Mouse (Mus musculus): Measurements from ENCODE around the gene Ranbp6.

Gene Ranbp6

DNA sequence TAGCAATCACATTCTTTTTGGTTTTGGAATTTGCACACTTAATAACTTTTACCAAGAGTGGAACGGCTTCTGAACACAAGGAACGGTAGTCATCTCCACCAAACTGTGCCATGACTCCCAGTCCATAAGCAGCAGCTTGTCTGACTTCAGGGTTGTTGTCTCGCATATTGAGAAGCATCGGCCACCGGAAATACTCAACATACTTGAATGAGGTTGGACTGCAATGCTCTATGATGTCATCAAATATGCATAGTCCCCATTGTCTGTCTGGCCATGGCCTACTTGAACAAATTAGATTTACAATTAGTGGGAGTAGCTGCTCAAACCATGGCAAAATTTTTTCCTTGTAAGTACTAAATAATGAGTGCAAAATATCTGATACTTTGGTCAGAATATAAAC, 2.8 kb downstream of the Ranbp6 start:
- DNase-seq (ENCODE audit: extremely low spot score, low spot score), result no peak

GRCm38 (mm10) chr19:29805917-29806785, 6.6 kb downstream of the Ranbp6 start, which contains the start of gene 9930021J03Rik:
9930021J03Rik (minus strand) TSS chr19:29805989.
- peak; percentile 100 for DNase-seq (ENCODE audit: extremely low spot score, low spot score)

GRCm38 (mm10) chr19:29805101-29805916, 7.5 kb downstream of the Ranbp6 start:
- DNase-seq (ENCODE audit: extremely low spot score, low spot score), result peak; percentile 69

DNA sequence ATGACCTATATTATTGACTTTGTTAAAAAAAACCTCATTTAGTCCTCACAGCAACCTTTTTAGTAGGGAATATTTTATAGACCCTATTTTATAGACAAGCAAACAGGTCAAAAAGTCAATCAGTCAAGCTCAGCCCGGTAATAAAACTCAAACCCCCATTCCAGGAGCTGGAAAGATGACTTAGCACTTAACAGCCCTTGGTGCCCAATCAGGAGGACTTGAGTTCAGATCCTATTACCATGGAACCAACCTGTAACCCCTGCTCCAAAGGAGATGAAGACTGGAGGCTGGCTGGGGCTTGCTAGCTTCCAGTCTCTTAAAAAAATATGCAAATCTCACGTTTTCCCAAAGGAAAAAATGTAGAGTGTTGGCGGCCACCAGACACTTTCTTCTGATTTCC, 8.8 kb downstream of the Ranbp6 start:
- DNase-seq (ENCODE audit: extremely low spot score, low spot score), result no peak

GRCm38 (mm10) chr19:29797371-29797770, 15.4 kb downstream of the Ranbp6 start:
- no peak for DNase-seq (ENCODE audit: extremely low spot score, low spot score)

GRCm38 (mm10) chr19:29787997-29788396, 24.8 kb downstream of the Ranbp6 start:
- DNase-seq (ENCODE audit: extremely low spot score, low spot score), result no peak

DNA sequence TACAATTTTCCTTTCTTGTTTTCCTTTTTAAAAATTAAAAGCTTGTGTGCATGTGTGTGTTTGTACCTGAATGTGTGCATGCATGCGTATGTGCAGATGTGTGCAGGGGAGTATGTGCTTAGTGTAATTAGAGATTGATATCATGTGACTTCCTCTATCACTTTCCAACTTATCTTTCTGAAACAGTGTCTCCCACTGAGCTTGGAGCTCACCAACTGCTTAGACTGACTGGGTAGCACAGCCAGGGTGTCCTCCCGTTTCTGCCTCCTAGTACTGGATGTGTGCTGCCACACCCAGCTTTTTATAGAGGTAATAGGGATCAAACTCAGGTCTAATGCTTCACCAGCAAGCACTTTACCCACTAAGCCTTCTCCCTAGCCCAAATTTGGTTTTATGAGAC, 29.9 kb downstream of the Ranbp6 start:
- no peak for DNase-seq (ENCODE audit: extremely low spot score, low spot score)

All from neural tube, embryonic 10.5 days (tissue).